Mouse (Mus musculus) left cerebral cortex, postnatal 36 days (tissue): Measurements from ENCODE around the gene Man1a2. TPM values are rescaled to one million over a fixed set of nuclear protein-coding genes. Genes with fewer than 3 reads are reported as not detected.

ENCODE experiments used
- DNase-seq, 2 experiments: peaks; one replicate each; pipeline ENCODE4 v3.0.0; 2021 to 2022; ENCODE audit warnings: low spot score in 2 of 2, mixed read lengths in 1 of 2
- intact Hi-C: fragments of 180-260 bp; cut with DNase I; formaldehyde crosslinking; loops from one replicate; pipeline ENCODE4 v1.15.1; 2025
- total RNA-seq, 2 experiments: library from RNA; stranded (reverse); gene quantifications; 2 replicates each; pipeline ENCODE4 v1.2.3; 2021

Gene Man1a2
- total RNA-seq, 2 experiments from 2014 or later, result 170 to 172 TPM

- DNase-seq, result no peak
- intact Hi-C loops, result loop anchor here (10.0 kb wide), 2 partner anchors 112 to 502 kb away; no protein-coding TSS in a partner anchor
These were observed 1.5 kb upstream of the Man1a2 start for GRCm38 (mm10) chr3:100686756-100687155.

GRCm38 (mm10) chr3:100685763-100686370, 564 bp upstream of the Man1a2 start:
- intact Hi-C loops, result loop anchor here (10.0 kb wide), 2 partner anchors 111 to 501 kb away; no protein-coding TSS in a partner anchor
- peak; percentile 70 to 79 for DNase-seq

GRCm38 (mm10) chr3:100684234-100684975, 898 bp downstream of the Man1a2 start:
- DNase-seq, result peak; percentile 30 to 46
- intact Hi-C loops, result loop anchor here (10.0 kb wide), 2 partner anchors 110 to 500 kb away; no protein-coding TSS in a partner anchor

- DNase-seq, result no peak
- intact Hi-C loops, result loop anchor here (10.0 kb wide), 2 partner anchors 108 to 498 kb away; no protein-coding TSS in a partner anchor
These were observed 2.5 kb downstream of the Man1a2 start for GRCm38 (mm10) chr3:100682841-100683240.

GRCm38 (mm10) chr3:100682281-100682680, 3.0 kb downstream of the Man1a2 start:
- DNase-seq, result no peak
- intact Hi-C loops, result loop anchor here (10.0 kb wide), 2 partner anchors 107 to 497 kb away; no protein-coding TSS in a partner anchor

- no peak for DNase-seq
- intact Hi-C loops, result loop anchor here (10.0 kb wide), 2 partner anchors 107 to 497 kb away; no protein-coding TSS in a partner anchor
These were observed 3.7 kb downstream of the Man1a2 start for GRCm38 (mm10) chr3:100681448-100682092.

- intact Hi-C loops, result loop anchor here (10.0 kb wide), 2 partner anchors 105 to 495 kb away; no protein-coding TSS in a partner anchor
- DNase-seq, result no peak
These were observed 5.1 kb downstream of the Man1a2 start for GRCm38 (mm10) chr3:100680226-100680625.

GRCm38 (mm10) chr3:100678951-100679570, 6.2 kb downstream of the Man1a2 start:
- DNase-seq, result no peak
- intact Hi-C loops, result no loop called here

- intact Hi-C loops, result no loop called here
- no peak for DNase-seq
These were observed 10.2 kb downstream of the Man1a2 start for GRCm38 (mm10) chr3:100675146-100675545.

GRCm38 (mm10) chr3:100670412-100670811, 14.9 kb downstream of the Man1a2 start:
- intact Hi-C loops, result no loop called here

GRCm38 (mm10) chr3:100653291-100653690, 32.0 kb downstream of the Man1a2 start:
- no peak for DNase-seq

More at GRCm38 (mm10) chr3:100670412-100670811, 14.9 kb downstream of the Man1a2 start:
- DNase-seq, result no peak

GRCm38 (mm10) chr3:100641581-100641980, 43.7 kb downstream of the Man1a2 start:
- intact Hi-C loops, result no loop called here
- no peak for DNase-seq

More at GRCm38 (mm10) chr3:100653291-100653690, 32.0 kb downstream of the Man1a2 start:
- intact Hi-C loops, result no loop called here

GRCm38 (mm10) chr3:100636255-100636654, 49.0 kb downstream of the Man1a2 start:
- intact Hi-C loops, result no loop called here
- DNase-seq, result no peak

- no peak for DNase-seq
- intact Hi-C loops, result no loop called here
These were observed 50.5 kb downstream of the Man1a2 start for GRCm38 (mm10) chr3:100634821-100635220.

GRCm38 (mm10) chr3:100618511-100618910, 66.8 kb downstream of the Man1a2 start:
- DNase-seq, result no peak
- intact Hi-C loops, result no loop called here

- no peak for DNase-seq
- intact Hi-C loops, result no loop called here
These were observed 74.4 kb downstream of the Man1a2 start for GRCm38 (mm10) chr3:100610916-100611315.

GRCm38 (mm10) chr3:100604539-100604938, 80.8 kb downstream of the Man1a2 start:
- DNase-seq, result no peak

GRCm38 (mm10) chr3:100599265-100599820, 86.0 kb downstream of the Man1a2 start:
- intact Hi-C loops, result no loop called here
- no peak for DNase-seq

More at GRCm38 (mm10) chr3:100604539-100604938, 80.8 kb downstream of the Man1a2 start:
- intact Hi-C loops, result no loop called here

- no peak for DNase-seq
- intact Hi-C loops, result no loop called here
These were observed 94.2 kb downstream of the Man1a2 start for GRCm38 (mm10) chr3:100591053-100591452.
